Mouse (Mus musculus): ENCODE measurements around the gene Hoxc11.

GRCm38 (mm10) chr15:102910038-102910437 lies 44.2 kb upstream of the Hoxc11 start:
- TF ChIP-seq CTCF (IDR thresholded peaks at IDR 0.05; ENCODE audit: low read depth, low read length) (no peak), POLR2A (IDR thresholded peaks at IDR 0.05; ENCODE audit: extremely low read depth, insufficient read depth, low read length) (no peak)

All from liver, adult 2 months (tissue).